Mouse (Mus musculus): ENCODE results near the gene Gm45713. TPM values are rescaled to one million over a fixed set of nuclear protein-coding genes. Genes with fewer than 3 reads are reported as not detected.

Gene Gm45713
- polyA plus RNA-seq, 1 experiment: 0.95 TPM

DNA sequence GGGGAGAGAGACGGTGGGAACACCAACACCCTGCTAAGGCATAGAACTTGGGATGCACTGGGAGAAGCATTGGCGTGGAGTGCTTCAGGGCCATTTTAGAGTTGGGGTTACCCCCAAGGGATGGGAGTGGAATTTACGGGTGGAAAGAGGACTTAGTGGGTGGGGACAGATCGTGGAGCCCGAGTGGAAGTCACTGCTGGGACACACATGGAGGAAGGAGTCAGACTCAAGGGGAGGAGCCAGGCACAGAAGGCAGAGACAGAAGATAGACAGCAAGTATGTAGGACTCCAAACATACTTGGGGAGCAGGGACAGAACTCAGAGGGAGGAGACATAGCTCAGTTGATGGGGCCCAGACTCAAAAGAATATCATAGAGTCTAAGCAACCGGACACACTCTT lies 26.5 kb upstream of the Gm45713 start:
- H3ac ChIP-seq (ENCODE audit: control insufficient read depth, insufficient read length, low read depth): no peak overlapping the region
- TF ChIP-seq MYOD1 (IDR thresholded peaks at IDR 0.05; ENCODE audit: control insufficient read depth, insufficient read length, low read depth) (no peak), CTCF (IDR thresholded peaks at IDR 0.05; ENCODE audit: control insufficient read depth, insufficient read depth, insufficient read length) (no peak), MAX (IDR thresholded peaks at IDR 0.05) (no peak), FOSL1 (IDR thresholded peaks at IDR 0.05; ENCODE audit: insufficient read depth, low read length, poor library complexity, severe bottlenecking) (no peak), CEBPB (IDR thresholded peaks at IDR 0.05; ENCODE audit: low read depth) (no peak), USF1 (IDR thresholded peaks at IDR 0.05; ENCODE audit: low read depth) (no peak), MYOG (IDR thresholded peaks at IDR 0.05; ENCODE audit: control insufficient read depth, extremely low read depth, insufficient read length) (no peak)
- H3K79me2 ChIP-seq (ENCODE audit: control insufficient read depth, insufficient read depth): no peaks in the 10 kb centered on the region
- no peaks in the 10 kb centered on the region for H3K79me3 ChIP-seq (ENCODE audit: low read depth)
- H3K36me3 ChIP-seq (ENCODE audit: control insufficient read depth, insufficient read depth): no peaks in the 10 kb centered on the region
- H3K4me3 ChIP-seq (ENCODE audit: insufficient read depth, poor library complexity, severe bottlenecking): no peak overlapping the region
- peaks cover 31% of the 10 kb centered on the region for H3K27me3 ChIP-seq (ENCODE audit: control insufficient read depth, insufficient read depth, insufficient read length)

DNA sequence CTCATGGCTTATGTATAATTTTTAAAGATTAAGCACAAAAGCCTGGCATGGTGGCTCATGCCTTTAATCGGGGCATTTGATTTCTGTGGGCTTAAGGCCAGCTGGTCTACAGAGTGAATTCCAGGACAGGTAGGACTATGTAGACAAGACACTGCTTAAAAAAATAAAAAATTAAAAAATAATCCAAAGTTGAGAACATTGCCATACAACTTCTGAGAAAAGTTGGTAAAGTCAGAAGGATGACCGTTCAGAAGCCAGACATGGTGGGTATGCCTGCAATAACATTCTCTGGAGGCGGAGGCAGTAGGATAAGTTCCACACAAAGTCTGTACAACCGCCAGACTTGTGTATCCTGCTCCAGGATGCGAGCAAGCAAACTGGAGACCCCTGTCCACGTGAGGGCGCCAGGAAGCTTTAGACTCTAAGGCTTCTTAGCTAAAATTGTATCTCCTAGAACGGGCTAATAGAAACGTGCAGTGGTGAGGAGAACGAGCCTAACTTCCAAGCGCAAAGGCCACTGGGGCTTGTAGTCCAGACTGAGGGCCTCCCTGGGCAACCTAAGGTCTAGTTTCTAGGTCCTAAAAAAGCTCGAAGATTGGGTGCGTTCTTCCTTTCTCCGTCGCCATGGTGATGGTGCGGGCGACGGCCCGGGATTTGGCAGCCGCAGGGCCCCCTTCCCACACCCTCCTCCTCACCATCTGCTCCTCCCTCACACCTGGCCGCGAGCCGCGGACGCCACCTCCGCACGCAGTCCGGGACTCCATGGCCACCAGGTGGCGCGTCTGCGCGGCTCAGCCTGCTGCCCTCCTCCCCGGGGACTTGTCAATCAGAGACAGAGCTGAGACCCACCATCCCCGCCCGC lies 25.8 kb upstream of the Gm45713 start:
- Histone ChIP-seq H3K79me2 (ENCODE audit: control insufficient read depth, insufficient read depth) (no peaks in the 10 kb centered on the region), H3K79me3 (ENCODE audit: low read depth) (no peaks in the 10 kb centered on the region), H3K4me3 (ENCODE audit: insufficient read depth, poor library complexity, severe bottlenecking) (no peak overlapping the region), H3ac (ENCODE audit: control insufficient read depth, insufficient read length, low read depth) (no peak overlapping the region), H3K36me3 (ENCODE audit: control insufficient read depth, insufficient read depth) (no peaks in the 10 kb centered on the region), H3K27me3 (ENCODE audit: control insufficient read depth, insufficient read depth, insufficient read length) (peaks cover 24% of the 10 kb centered on the region)
- TF ChIP-seq FOSL1 (IDR thresholded peaks at IDR 0.05; ENCODE audit: insufficient read depth, low read length, poor library complexity, severe bottlenecking): no peak
- TF ChIP-seq MYOD1 (IDR thresholded peaks at IDR 0.05; ENCODE audit: control insufficient read depth, insufficient read length, low read depth): no peak
- TF ChIP-seq USF1 (IDR thresholded peaks at IDR 0.05; ENCODE audit: low read depth): peak; percentile 26
- TF ChIP-seq CEBPB (IDR thresholded peaks at IDR 0.05; ENCODE audit: low read depth): no peak
- no peak for TF ChIP-seq MAX (IDR thresholded peaks at IDR 0.05)
- peak; percentile 99 for TF ChIP-seq CTCF (IDR thresholded peaks at IDR 0.05; ENCODE audit: control insufficient read depth, insufficient read depth, insufficient read length)
- TF ChIP-seq MYOG (IDR thresholded peaks at IDR 0.05; ENCODE audit: control insufficient read depth, extremely low read depth, insufficient read length): no peak

DNA sequence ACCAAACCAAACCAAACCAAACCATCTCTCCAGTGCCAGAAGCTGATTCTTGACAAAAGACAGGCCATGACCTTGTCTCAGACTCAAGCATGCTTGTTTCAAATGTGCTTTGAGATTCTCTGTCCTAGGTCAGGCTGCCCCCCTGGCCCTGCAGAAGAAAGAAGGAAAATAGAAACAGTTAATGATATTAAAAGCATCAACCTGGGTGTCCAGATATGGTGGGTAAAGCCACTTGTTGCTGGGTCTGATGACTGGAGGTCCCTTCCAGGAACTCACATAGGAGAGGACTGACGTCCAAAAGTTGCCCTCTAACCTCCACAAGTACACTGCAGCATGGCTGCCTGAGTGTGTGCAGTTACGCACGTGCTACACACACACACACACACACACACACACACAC lies 24.8 kb upstream of the Gm45713 start:
- Histone ChIP-seq H3K79me2 (ENCODE audit: control insufficient read depth, insufficient read depth) (no peaks in the 10 kb centered on the region), H3K27me3 (ENCODE audit: control insufficient read depth, insufficient read depth, insufficient read length) (peaks cover 21% of the 10 kb centered on the region), H3K79me3 (ENCODE audit: low read depth) (no peaks in the 10 kb centered on the region), H3ac (ENCODE audit: control insufficient read depth, insufficient read length, low read depth) (no peak overlapping the region), H3K36me3 (ENCODE audit: control insufficient read depth, insufficient read depth) (no peaks in the 10 kb centered on the region), H3K4me3 (ENCODE audit: insufficient read depth, poor library complexity, severe bottlenecking) (no peak overlapping the region)
- TF ChIP-seq MAX (IDR thresholded peaks at IDR 0.05): no peak
- no peak for TF ChIP-seq MYOG (IDR thresholded peaks at IDR 0.05; ENCODE audit: control insufficient read depth, extremely low read depth, insufficient read length)
- TF ChIP-seq CEBPB (IDR thresholded peaks at IDR 0.05; ENCODE audit: low read depth): no peak
- no peak for TF ChIP-seq CTCF (IDR thresholded peaks at IDR 0.05; ENCODE audit: control insufficient read depth, insufficient read depth, insufficient read length)
- no peak for TF ChIP-seq USF1 (IDR thresholded peaks at IDR 0.05; ENCODE audit: low read depth)
- TF ChIP-seq FOSL1 (IDR thresholded peaks at IDR 0.05; ENCODE audit: insufficient read depth, low read length, poor library complexity, severe bottlenecking): no peak
- TF ChIP-seq MYOD1 (IDR thresholded peaks at IDR 0.05; ENCODE audit: control insufficient read depth, insufficient read length, low read depth): no peak

DNA sequence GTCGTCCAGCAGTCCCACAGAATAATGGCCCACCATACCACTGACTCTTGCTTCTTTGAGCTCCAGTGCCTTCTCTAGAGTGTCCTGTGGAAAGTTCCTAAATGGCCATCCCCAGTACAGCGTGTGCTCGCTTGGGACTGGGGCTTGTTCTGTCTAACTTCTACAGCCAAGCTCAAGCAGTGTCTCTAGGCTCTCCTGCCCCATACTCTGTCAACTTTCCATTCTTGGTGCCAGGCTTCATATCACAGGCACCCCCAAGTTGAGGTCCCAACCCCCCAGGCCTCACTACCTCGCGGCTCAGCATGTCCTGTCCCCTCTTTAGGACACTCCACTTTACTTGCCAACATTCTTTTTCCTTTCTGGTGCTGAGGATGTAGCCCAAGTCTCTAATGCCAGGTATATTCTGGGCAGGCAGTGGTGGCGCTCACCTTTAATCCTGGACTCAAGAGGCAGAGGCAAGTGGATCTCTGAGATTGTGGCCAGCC lies 24.3 kb upstream of the Gm45713 start:
- TF ChIP-seq CTCF (IDR thresholded peaks at IDR 0.05; ENCODE audit: control insufficient read depth, insufficient read depth, insufficient read length) (no peak), USF1 (IDR thresholded peaks at IDR 0.05; ENCODE audit: low read depth) (no peak), FOSL1 (IDR thresholded peaks at IDR 0.05; ENCODE audit: insufficient read depth, low read length, poor library complexity, severe bottlenecking) (no peak), MAX (IDR thresholded peaks at IDR 0.05) (no peak), CEBPB (IDR thresholded peaks at IDR 0.05; ENCODE audit: low read depth) (no peak), MYOG (IDR thresholded peaks at IDR 0.05; ENCODE audit: control insufficient read depth, extremely low read depth, insufficient read length) (no peak), MYOD1 (IDR thresholded peaks at IDR 0.05; ENCODE audit: control insufficient read depth, insufficient read length, low read depth) (no peak)
- Histone ChIP-seq H3ac (ENCODE audit: control insufficient read depth, insufficient read length, low read depth) (no peak overlapping the region), H3K36me3 (ENCODE audit: control insufficient read depth, insufficient read depth) (no peaks in the 10 kb centered on the region)

DNA sequence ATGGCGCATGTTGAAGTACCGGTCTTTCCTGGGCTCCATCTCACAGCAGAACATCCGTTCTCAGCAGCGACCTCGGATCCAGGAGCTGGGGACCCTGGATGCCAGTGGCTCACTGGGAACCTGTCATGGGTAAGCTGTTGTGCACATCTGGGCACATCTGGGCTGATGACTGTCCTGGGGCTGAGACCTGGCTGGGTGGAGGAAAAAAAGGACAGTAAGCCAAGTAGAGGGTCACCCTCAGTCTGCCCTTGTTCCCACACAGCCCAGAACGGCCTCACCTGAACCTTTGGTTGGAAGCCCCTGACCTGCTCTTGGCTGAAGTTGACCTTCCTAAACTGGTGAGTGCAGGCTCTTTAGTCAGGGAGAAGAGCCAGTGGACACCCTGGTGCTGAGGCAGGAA lies 23.0 kb upstream of the Gm45713 start:
- Histone ChIP-seq H3K36me3 (ENCODE audit: control insufficient read depth, insufficient read depth) (no peaks in the 10 kb centered on the region), H3K4me3 (ENCODE audit: insufficient read depth, poor library complexity, severe bottlenecking) (no peak overlapping the region), H3ac (ENCODE audit: control insufficient read depth, insufficient read length, low read depth) (no peak overlapping the region), H3K79me3 (ENCODE audit: low read depth) (no peaks in the 10 kb centered on the region), H3K27me3 (ENCODE audit: control insufficient read depth, insufficient read depth, insufficient read length) (peaks cover 5% of the 10 kb centered on the region), H3K79me2 (ENCODE audit: control insufficient read depth, insufficient read depth) (no peaks in the 10 kb centered on the region)
- TF ChIP-seq FOSL1 (IDR thresholded peaks at IDR 0.05; ENCODE audit: insufficient read depth, low read length, poor library complexity, severe bottlenecking) (no peak), CEBPB (IDR thresholded peaks at IDR 0.05; ENCODE audit: low read depth) (no peak), MAX (IDR thresholded peaks at IDR 0.05) (no peak), USF1 (IDR thresholded peaks at IDR 0.05; ENCODE audit: low read depth) (no peak), MYOD1 (IDR thresholded peaks at IDR 0.05; ENCODE audit: control insufficient read depth, insufficient read length, low read depth) (no peak), CTCF (IDR thresholded peaks at IDR 0.05; ENCODE audit: control insufficient read depth, insufficient read depth, insufficient read length) (no peak), MYOG (IDR thresholded peaks at IDR 0.05; ENCODE audit: control insufficient read depth, extremely low read depth, insufficient read length) (no peak)

More for the DNA sequence above, 24.3 kb upstream of the Gm45713 start:
- no peaks in the 10 kb centered on the region for H3K79me3 ChIP-seq (ENCODE audit: low read depth)
- peaks cover 16% of the 10 kb centered on the region for H3K27me3 ChIP-seq (ENCODE audit: control insufficient read depth, insufficient read depth, insufficient read length)
- H3K79me2 ChIP-seq (ENCODE audit: control insufficient read depth, insufficient read depth): no peaks in the 10 kb centered on the region
- H3K4me3 ChIP-seq (ENCODE audit: insufficient read depth, poor library complexity, severe bottlenecking): no peak overlapping the region
